ENCODE assay signal across 10 mouse cellular contexts in genomic region chr5:90641218-90641610, GRCm38 (mm10). TPM values are rescaled to one million over a fixed set of nuclear protein-coding genes. Genes with fewer than 3 reads are reported as not detected.
A peak's percentile ranks its signal among the peaks of the same experiment; 100 is the strongest.
DNase-seq lines count a peak whose midpoint lies in the region; ATAC-seq and TF ChIP-seq lines count a peak whose summit lies in the region.
"Had no signal": no experiment of that assay in that cellular context is flagged by ENCODE, and none has a peak within 500 bp of the region (broad histone marks: within the 10 kb centered on the region; RNA-seq: fewer than 3 reads in every experiment).

No protein-coding gene starts in this region.

- no peak for TF ChIP-seq RAD21 in CH12.LX (IDR thresholded peaks at IDR 0.05; ENCODE audit: low read depth, low read length)

- peak; percentile 70 for DNase-seq in heart, adult 11 months
- no peak for DNase-seq in heart, adult 18-20 months
- no peak for DNase-seq in kidney, postnatal 0 days (ENCODE audit: low spot score)
- DNase-seq in kidney, postnatal 4 days, result no peak
- no peak for DNase-seq in CH12.LX (ENCODE audit: extremely low read depth)
- peak; percentile 34 for DNase-seq in liver, postnatal 0 days
- DNase-seq in cerebellum, postnatal 4 days (ENCODE audit: low spot score in 2 of 2), result no peak
- no peak for DNase-seq in ovary, postnatal 36 days (ENCODE audit: low spot score)
- DNase-seq: thymus, adult 18-20 months had no signal

- TF ChIP-seq CTCF in kidney, postnatal 0 days (IDR thresholded peaks at IDR 0.05; ENCODE audit: low read depth), result no peak
- TF ChIP-seq CTCF in CH12.LX (conservative IDR thresholded peaks at IDR 0.05 in 1 of 2, IDR thresholded peaks at IDR 0.05 in 1 of 2; ENCODE audit: low read depth in 2 of 2, low read length in 2 of 2), result no peak
- no peak for TF ChIP-seq CTCF in liver, postnatal 0 days (IDR thresholded peaks at IDR 0.05; ENCODE audit: low read depth)

- H3K36me3 ChIP-seq in kidney, postnatal 0 days (ENCODE audit: insufficient read depth, low read length), result no peaks in the 10 kb centered on the region
- peaks cover 2 to 9% of the 10 kb centered on the region in 2 experiments for H3K36me3 ChIP-seq in CH12.LX (replicated peaks in 1 of 2; ENCODE audit: control insufficient read depth in 1 of 2, insufficient read depth in 1 of 2, low read length in 1 of 2)
- no peaks in the 10 kb centered on the region for H3K36me3 ChIP-seq in liver, postnatal 0 days (replicated peaks; ENCODE audit: insufficient read depth, low read length)
- H3K36me3 ChIP-seq: G1E had no signal

- no peak for ATAC-seq in kidney, postnatal 0 days (replicated peaks; ENCODE audit: low FRiP score, low read depth)
- ATAC-seq in liver, postnatal 0 days, result peak; percentile 52

- dilution Hi-C loops in CH12.LX (cut with MboI; ENCODE audit: extremely low pct_ligation_motif_present, extremely low pct_unique_long_range_greater_than_20kb, low sequenced_read_pairs), result no loop called here

- H3K27ac ChIP-seq in kidney, postnatal 0 days, result peak overlapping the region; percentile 79
- no peak overlapping the region for H3K27ac ChIP-seq in CH12.LX (ENCODE audit: insufficient read depth, low read depth)
- H3K27ac ChIP-seq in liver, postnatal 0 days (ENCODE audit: low read depth), result peak overlapping the region; percentile 85

- no peak for TF ChIP-seq POLR2A in CH12.LX (IDR thresholded peaks at IDR 0.05; ENCODE audit: low read depth, low read length)

- H3K27me3 ChIP-seq in kidney, postnatal 0 days (ENCODE audit: insufficient read depth, low read length), result no peaks in the 10 kb centered on the region
- H3K27me3 ChIP-seq in CH12.LX (replicated peaks), result no peaks in the 10 kb centered on the region
- H3K27me3 ChIP-seq in liver, postnatal 0 days (ENCODE audit: insufficient read depth, low read length), result no peaks in the 10 kb centered on the region

- H3K4me2 ChIP-seq in kidney, postnatal 0 days (ENCODE audit: low read length), result peak overlapping the region; percentile 61; the same call in 1 of the 2 replicates
- peak overlapping the region; percentile 59 for H3K4me2 ChIP-seq in CH12.LX (ENCODE audit: insufficient read depth, low read depth, poor library complexity, severe bottlenecking)
- H3K4me2 ChIP-seq in liver, postnatal 0 days (ENCODE audit: low read depth, low read length), result peak overlapping the region; percentile 62

- peaks cover 2% of the 10 kb centered on the region; the same call in 1 of the 2 replicates for H3K79me2 ChIP-seq in CH12.LX (replicated peaks; ENCODE audit: control insufficient read depth, extremely low read depth, insufficient read depth, poor library complexity, severe bottlenecking)

- no peak overlapping the region for H3K9ac ChIP-seq in kidney, postnatal 0 days (ENCODE audit: low read depth, low read length)
- H3K9ac ChIP-seq in CH12.LX (ENCODE audit: insufficient read depth, low read depth), result no peak overlapping the region
- 0 out of 2 replicates have a peak overlapping the region, but pooled peaks have one; percentile 31 for H3K9ac ChIP-seq in liver, postnatal 0 days (replicated peaks)

- in situ Hi-C loops in CH12.LX (cut with MboI; ENCODE audit: low pct_ligation_motif_present, low pct_unique_long_range_greater_than_20kb, low sequenced_read_pairs), result loop anchor here (5.0 kb wide), 1 partner anchor 44 kb away; no protein-coding TSS in a partner anchor

- no peaks in the 10 kb centered on the region for H3K9me3 ChIP-seq in kidney, postnatal 0 days (replicated peaks; ENCODE audit: low read length)
- H3K9me3 ChIP-seq in CH12.LX (replicated peaks; ENCODE audit: low read length), result no peaks in the 10 kb centered on the region
- H3K9me3 ChIP-seq in liver, postnatal 0 days (ENCODE audit: low read length), result no peaks in the 10 kb centered on the region
- H3K9me3 ChIP-seq: G1E had no signal

- WGBS in kidney, postnatal 0 days, result 54% methylated on average over 10 of the region's 10 CpGs
- 53% methylated on average over 10 of the region's 10 CpGs for WGBS in liver, postnatal 0 days (ENCODE audit: insufficient replicate concordance)

- H3K4me3 ChIP-seq in kidney, postnatal 0 days (replicated peaks; ENCODE audit: low read depth, low read length), result no peak overlapping the region
- H3K4me3 ChIP-seq in CH12.LX (replicated peaks in 1 of 3; ENCODE audit: low read depth in 2 of 3, low read length in 2 of 3, poor library complexity in 1 of 3), result peak overlapping the region in 2 of 3 experiments; percentile 62 to 77
- H3K4me3 ChIP-seq in liver, postnatal 0 days (ENCODE audit: low read depth, low read length), result peak overlapping the region; percentile 39

- H3K4me1 ChIP-seq in kidney, postnatal 0 days (replicated peaks; ENCODE audit: insufficient read depth, low read length), result no peaks in the 10 kb centered on the region
- H3K4me1 ChIP-seq in CH12.LX (ENCODE audit: control insufficient read depth in 1 of 2, insufficient read depth in 2 of 2), result peaks cover 0 to 44% of the 10 kb centered on the region in 2 experiments; a peak in 2 of 4 replicates
- H3K4me1 ChIP-seq in liver, postnatal 0 days (ENCODE audit: insufficient read depth), result no peaks in the 10 kb centered on the region

- TF ChIP-seq EP300 in CH12.LX (IDR thresholded peaks at IDR 0.05; ENCODE audit: low read length), result no peak
- no peak for TF ChIP-seq EP300 in liver, postnatal 0 days (IDR thresholded peaks at IDR 0.05; ENCODE audit: low read depth)

TF ChIP-seq in CH12.LX, 34 proteins besides CTCF, POLR2A, EP300 and RAD21:
- TF ChIP-seq PAX5 (IDR thresholded peaks at IDR 0.05; ENCODE audit: low read length), result no peak
- no peak for TF ChIP-seq MAZ (IDR thresholded peaks at IDR 0.05; ENCODE audit: low read depth, low read length)
- no peak for TF ChIP-seq SMC3 (IDR thresholded peaks at IDR 0.05; ENCODE audit: low read depth, low read length)
- no peak for TF ChIP-seq MYC (IDR thresholded peaks at IDR 0.05; ENCODE audit: low read depth, low read length)
- TF ChIP-seq ZNF384 (IDR thresholded peaks at IDR 0.05; ENCODE audit: low read depth, low read length), result no peak
- TF ChIP-seq HCFC1 (IDR thresholded peaks at IDR 0.05; ENCODE audit: low read depth, low read length), result no peak
- no peak for TF ChIP-seq ZKSCAN1 (IDR thresholded peaks at IDR 0.05; ENCODE audit: borderline replicate concordance, low read depth, low read length)
- no peak for TF ChIP-seq SIN3A (IDR thresholded peaks at IDR 0.05; ENCODE audit: low read length)
- no peak for TF ChIP-seq BHLHE40 (IDR thresholded peaks at IDR 0.05; ENCODE audit: low read depth, low read length)
- no peak for TF ChIP-seq MXI1 (IDR thresholded peaks at IDR 0.05; ENCODE audit: low read depth, low read length)
- TF ChIP-seq UBTF (IDR thresholded peaks at IDR 0.05; ENCODE audit: low read depth, low read length), result no peak
- TF ChIP-seq POLR2AphosphoS2 (IDR thresholded peaks at IDR 0.05; ENCODE audit: low read depth, low read length), result no peak
TF ChIP-seq in CH12.LX: peak in this region for 0.

RNA-seq across cellular contexts. Expression of gene Rassf6, which starts 0.8 kb away (rescaled TPM):
- total RNA-seq in heart, adult 18-20 months (2021), result under 1 TPM in 1 of 2 experiments, not detected in 1; 0.87 TPM
- 27.8 and 31.6 TPM in 2 replicates for polyA plus RNA-seq in kidney, postnatal 0 days (2015; fragmentation: Nextera tagmentation; extraction: Ambion mirVana)
- total RNA-seq in CH12.LX (2012; rRNA removed) (11.8 and 15.1 TPM in 2 replicates), CH12.LX (2014; rRNA removed) (24.5 and 26.3 TPM in 2 replicates)
- polyA plus RNA-seq in CH12.LX (2012; ENCODE audit: insufficient read length, low read depth), result 18.3 and 22.4 TPM in 2 replicates
- polyA plus RNA-seq in liver, postnatal 0 days (2015; fragmentation: Nextera tagmentation; extraction: Ambion mirVana), result 7.1 and 7.9 TPM in 2 replicates
- total RNA-seq: G1E had no signal
- polyA plus RNA-seq: G1E had no signal

Comparison
In these comparisons a context has a peak if more than half of its experiments do, and no peak if none do; other contexts are left out.
1. DNase-seq: peak in heart, adult 11 months (single experiment) and liver, postnatal 0 days (single experiment); none in heart, adult 18-20 months (0 of 2), kidney, postnatal 0 days (single experiment), kidney, postnatal 4 days (0 of 2), CH12.LX (single experiment), cerebellum, postnatal 4 days (0 of 2) and ovary, postnatal 36 days (single experiment).
2. Peak in every context shown above with its lines, with median percentiles within 50 percentile points of each other: H3K4me2 ChIP-seq.